Mouse (Mus musculus): ENCODE data around the gene Zzz3.

Gene Zzz3

GRCm38 (mm10) chr3:152467312-152467711, 72.0 kb downstream of the Zzz3 start:
- no peak for DNase-seq

- DNase-seq, result no peak
These were observed 72.8 kb downstream of the Zzz3 start for GRCm38 (mm10) chr3:152468032-152468431.

- no peak for DNase-seq
These were observed 73.3 kb downstream of the Zzz3 start for GRCm38 (mm10) chr3:152468569-152469041.

- DNase-seq, result no peak
These were observed 74.3 kb downstream of the Zzz3 start for GRCm38 (mm10) chr3:152469423-152470200.

GRCm38 (mm10) chr3:152470347-152470746, 75.1 kb downstream of the Zzz3 start:
- no peak for DNase-seq

GRCm38 (mm10) chr3:152472676-152473075, 77.4 kb downstream of the Zzz3 start:
- DNase-seq, result no peak

GRCm38 (mm10) chr3:152474582-152475277, 79.5 kb downstream of the Zzz3 start:
- peak; percentile 31 to 55 for DNase-seq

- no peak for DNase-seq
These were observed 80.0 kb downstream of the Zzz3 start for GRCm38 (mm10) chr3:152475278-152475669.

GRCm38 (mm10) chr3:152475894-152476293, 80.6 kb downstream of the Zzz3 start:
- DNase-seq, result no peak

GRCm38 (mm10) chr3:152477796-152478527, 82.7 kb downstream of the Zzz3 start:
- DNase-seq, result peak; percentile 71 to 81

- DNase-seq, result peak; percentile 45 to 51
These were observed 83.5 kb downstream of the Zzz3 start for GRCm38 (mm10) chr3:152478599-152479435.

- no peak for DNase-seq
These were observed 85.1 kb downstream of the Zzz3 start for GRCm38 (mm10) chr3:152480336-152480735.

GRCm38 (mm10) chr3:152482182-152482581, 86.9 kb downstream of the Zzz3 start:
- no peak for DNase-seq

GRCm38 (mm10) chr3:152483800-152484199, 88.5 kb downstream of the Zzz3 start:
- no peak for DNase-seq

- DNase-seq, result no peak
These were observed 88.9 kb downstream of the Zzz3 start for GRCm38 (mm10) chr3:152484206-152484605.

- no peak for DNase-seq
These were observed 93.7 kb downstream of the Zzz3 start for GRCm38 (mm10) chr3:152488964-152489363.

GRCm38 (mm10) chr3:152490423-152490822, 95.2 kb downstream of the Zzz3 start:
- DNase-seq, result no peak

GRCm38 (mm10) chr3:152492241-152492640, 97.0 kb downstream of the Zzz3 start:
- no peak for DNase-seq

GRCm38 (mm10) chr3:152493813-152494212, 98.5 kb downstream of the Zzz3 start:
- DNase-seq, result no peak

GRCm38 (mm10) chr3:152494667-152495360, 99.5 kb downstream of the Zzz3 start:
- DNase-seq, result no peak

GRCm38 (mm10) chr3:152495415-152495898, 100.2 kb downstream of the Zzz3 start:
- no peak for DNase-seq

GRCm38 (mm10) chr3:152497084-152497483, 101.8 kb downstream of the Zzz3 start:
- no peak for DNase-seq

Data from kidney, adult 8-10 months (tissue).